Mouse (Mus musculus) lung, embryonic 16.5 days (tissue): Measurements from ENCODE around the gene Slc22a5. TPM values are rescaled to one million over a fixed set of nuclear protein-coding genes. Genes with fewer than 3 reads are reported as not detected.

Experiments
- ATAC-seq: fragments of 200-750 bp; cut with Nextera tagmentation; 2 replicates; pipeline ENCODE4 v1.8.0; 2017; ENCODE audit warnings: low read depth, mild to moderate bottlenecking, moderate library complexity
- H3K27ac ChIP-seq: fragments of 300-500 bp; sonication (generic); 2 replicates; pipeline ENCODE4 v1.5.1; 2014; ENCODE audit warnings: mild to moderate bottlenecking, control low read depth, low read length
- H3K27me3 ChIP-seq: fragments of 300-500 bp; sonication (generic); 2 replicates; pipeline ENCODE4 v1.6.1; 2014; ENCODE audit warnings: low read depth, low read length, mixed read lengths; ENCODE audit not compliant: control insufficient read depth, insufficient read depth
- H3K36me3 ChIP-seq: fragments of 300-500 bp; sonication (generic); 2 replicates; pipeline ENCODE4 v1.6.1; 2014; ENCODE audit warnings: low read length; ENCODE audit not compliant: control insufficient read depth, insufficient read depth
- H3K4me1 ChIP-seq: fragments of 300-500 bp; sonication (generic); replicated peaks from 2 replicates; pipeline ENCODE4 v1.6.1; 2014; ENCODE audit warnings: low read length, mixed read lengths; ENCODE audit not compliant: control insufficient read depth, insufficient read depth
- H3K4me2 ChIP-seq: fragments of 300-500 bp; sonication (generic); 2 replicates; pipeline ENCODE4 v1.6.1; 2014; ENCODE audit warnings: low read depth, low read length, control low read depth
- H3K4me3 ChIP-seq: fragments of 300-500 bp; sonication (generic); 2 replicates; pipeline ENCODE4 v1.5.1; 2014; ENCODE audit warnings: mild to moderate bottlenecking, low read length, control low read depth
- H3K9ac ChIP-seq: fragments of 300-500 bp; sonication (generic); 2 replicates; pipeline ENCODE4 v1.6.1; 2014; ENCODE audit warnings: low read length, control low read depth
- H3K9me3 ChIP-seq: fragments of 300-500 bp; sonication (generic); 2 replicates; pipeline ENCODE4 v1.6.1; 2016; ENCODE audit warnings: low read length; ENCODE audit not compliant: control insufficient read depth
- WGBS: fragments of 180-500 bp; shearing (Covaris S2); extraction: QIAGEN DNeasy Blood & Tissue Kit; methylation state at CpG from one replicate; pipeline ENCODE4 v1.1.7; 2014; 5-methylcytosine and 5-hydroxymethylcytosine counted together
- polyA plus RNA-seq: library from polyadenylated mRNA; unstranded; fragments of >200 nt; fragmentation: Nextera tagmentation; extraction: Ambion mirVana; gene quantifications from 2 replicates; pipeline ENCODE4 v1.2.1, GENCODE M21; 2015

The Slc22a5 gene
- polyA plus RNA-seq, 1 experiment from 2014 or later = 9.1 TPM

DNA sequence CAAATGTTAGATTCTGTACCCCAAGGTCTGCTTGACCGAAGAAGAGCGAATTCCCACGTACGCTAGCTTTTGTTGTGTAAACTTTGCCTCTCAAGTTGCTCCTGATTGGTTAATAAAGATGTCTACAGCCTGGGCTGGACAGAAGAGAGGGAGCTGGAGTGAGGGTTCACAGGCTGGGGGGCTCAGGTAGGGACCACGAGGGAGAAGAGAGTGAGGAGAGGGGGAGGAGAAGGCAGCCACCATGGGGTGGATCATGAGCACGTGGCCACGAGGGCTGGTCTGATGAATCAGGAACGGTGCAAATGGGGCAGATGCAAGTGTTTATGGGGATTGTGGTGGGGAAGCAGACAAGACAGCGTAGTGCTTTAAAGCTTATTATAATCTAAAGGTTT, 13.1 kb upstream of the Slc22a5 start:
- Histone ChIP-seq H3K27ac (no peak overlapping the region; the same call in 1 of the 2 replicates), H3K4me3 (no peak overlapping the region), H3K27me3 (no peaks in the 10 kb centered on the region), H3K36me3 (no peaks in the 10 kb centered on the region), H3K9ac (no peak overlapping the region), H3K9me3 (no peaks in the 10 kb centered on the region), H3K4me1 (peaks cover 8% of the 10 kb centered on the region; the same call in 1 of the 2 replicates), H3K4me2 (no peak overlapping the region)
- no peak for ATAC-seq
- WGBS = 53% methylated on average over 9 of the region's 9 CpGs

GRCm38 (mm10) chr11:53903781-53904533, 12.5 kb upstream of the Slc22a5 start:
- peak overlapping the region; percentile 2; the same call in 1 of the 2 replicates for H3K27ac ChIP-seq
- H3K9ac ChIP-seq = no peak overlapping the region
- H3K36me3 ChIP-seq = no peaks in the 10 kb centered on the region
- no peak overlapping the region for H3K4me2 ChIP-seq
- H3K9me3 ChIP-seq = no peaks in the 10 kb centered on the region
- no peak overlapping the region for H3K4me3 ChIP-seq
- WGBS = 20% methylated on average over 16 of the region's 16 CpGs
- H3K27me3 ChIP-seq = no peaks in the 10 kb centered on the region
- H3K4me1 ChIP-seq = peaks cover 8% of the 10 kb centered on the region; the same call in 1 of the 2 replicates
- ATAC-seq = peak; percentile 82

DNA sequence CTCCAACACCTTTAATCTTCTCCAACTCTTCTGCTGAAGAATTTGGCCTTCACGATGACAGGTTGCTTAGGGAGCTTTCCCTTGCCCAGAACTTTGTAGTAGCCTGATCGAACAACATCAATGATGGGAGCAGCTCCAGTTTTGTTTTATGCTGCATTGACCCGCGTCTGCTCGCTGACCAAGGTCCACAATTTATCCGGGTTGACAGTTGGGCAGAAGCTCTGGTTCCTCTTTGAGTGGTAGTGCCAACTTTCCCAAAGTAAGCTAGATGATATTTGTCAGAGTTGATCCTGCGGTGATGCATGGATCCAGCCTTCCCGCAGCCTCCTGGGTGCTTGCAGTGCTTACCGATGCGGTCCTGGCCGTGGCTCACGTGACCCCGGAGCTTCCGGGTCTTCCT, 11.3 kb upstream of the Slc22a5 start:
- Histone ChIP-seq H3K27me3 (no peaks in the 10 kb centered on the region), H3K4me3 (no peak overlapping the region), H3K9ac (no peak overlapping the region), H3K4me1 (peaks cover 8% of the 10 kb centered on the region; the same call in 1 of the 2 replicates), H3K9me3 (no peaks in the 10 kb centered on the region), H3K36me3 (no peaks in the 10 kb centered on the region), H3K4me2 (no peak overlapping the region), H3K27ac (no peak overlapping the region)
- ATAC-seq = no peak
- WGBS = 92% methylated on average over 14 of the region's 14 CpGs

GRCm38 (mm10) chr11:53900991-53901390, 9.5 kb upstream of the Slc22a5 start:
- Histone ChIP-seq H3K27ac (no peak overlapping the region), H3K4me1 (peaks cover 8% of the 10 kb centered on the region; the same call in 1 of the 2 replicates), H3K4me3 (no peak overlapping the region), H3K36me3 (no peaks in the 10 kb centered on the region), H3K27me3 (no peaks in the 10 kb centered on the region), H3K9ac (no peak overlapping the region), H3K4me2 (no peak overlapping the region), H3K9me3 (no peaks in the 10 kb centered on the region)
- no peak for ATAC-seq
- 30% methylated on average over 1 of the region's 1 CpGs for WGBS

DNA sequence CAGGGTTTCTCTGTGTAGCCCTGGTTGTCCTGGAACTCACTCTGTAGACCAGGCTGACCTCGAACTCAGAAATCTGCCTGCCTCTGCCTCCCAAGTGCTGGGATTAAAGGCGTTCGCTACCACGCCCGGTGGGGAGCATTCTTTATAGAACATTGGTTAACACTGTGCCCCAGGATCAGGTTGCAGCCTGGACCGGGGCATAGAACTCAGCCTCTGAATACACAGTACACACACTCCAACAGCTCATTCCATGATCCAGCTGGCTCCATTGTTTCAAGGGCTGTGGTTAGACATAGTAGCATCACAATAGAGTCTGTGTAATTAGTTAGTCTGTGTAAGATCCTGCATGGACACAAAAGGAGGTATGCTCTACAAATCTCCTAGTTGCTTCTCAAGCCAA, 8.5 kb upstream of the Slc22a5 start:
- no peak for ATAC-seq
- Histone ChIP-seq H3K36me3 (no peaks in the 10 kb centered on the region), H3K4me1 (peaks cover 8% of the 10 kb centered on the region; the same call in 1 of the 2 replicates), H3K4me2 (no peak overlapping the region), H3K27ac (no peak overlapping the region), H3K9me3 (no peaks in the 10 kb centered on the region), H3K9ac (no peak overlapping the region), H3K4me3 (no peak overlapping the region), H3K27me3 (no peaks in the 10 kb centered on the region)
- 87% methylated on average over 6 of the region's 6 CpGs for WGBS

DNA sequence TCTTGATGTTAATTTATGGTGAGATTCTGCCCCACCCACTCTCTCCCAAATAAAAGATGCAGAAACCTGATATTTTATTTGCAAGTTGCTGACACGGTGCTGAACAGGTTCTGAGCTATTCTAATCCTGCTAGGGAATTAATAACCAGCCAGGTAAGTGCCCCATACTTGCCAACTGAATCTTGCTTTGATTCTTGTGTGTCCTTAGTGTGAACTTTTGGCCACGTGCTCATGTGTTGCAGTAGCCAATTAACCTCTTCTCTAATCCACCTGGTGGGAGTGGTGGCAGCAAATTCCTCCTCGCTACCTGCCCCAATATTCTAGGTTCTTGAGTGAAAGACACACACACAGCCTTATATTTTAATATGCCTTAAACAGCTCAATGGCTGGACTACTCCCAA, 7.5 kb upstream of the Slc22a5 start:
- H3K27ac ChIP-seq = no peak overlapping the region
- H3K9me3 ChIP-seq = no peaks in the 10 kb centered on the region
- H3K4me1 ChIP-seq = peaks cover 3% of the 10 kb centered on the region; the same call in 1 of the 2 replicates
- H3K27me3 ChIP-seq = no peaks in the 10 kb centered on the region
- no peaks in the 10 kb centered on the region for H3K36me3 ChIP-seq
- H3K4me2 ChIP-seq = no peak overlapping the region
- WGBS = 57% methylated on average over 3 of the region's 3 CpGs
- H3K9ac ChIP-seq = no peak overlapping the region
- no peak overlapping the region for H3K4me3 ChIP-seq
- no peak for ATAC-seq

GRCm38 (mm10) chr11:53896935-53897334, 5.5 kb upstream of the Slc22a5 start:
- Histone ChIP-seq H3K27ac (no peak overlapping the region), H3K9me3 (no peaks in the 10 kb centered on the region), H3K9ac (no peak overlapping the region), H3K27me3 (no peaks in the 10 kb centered on the region), H3K4me2 (no peak overlapping the region), H3K4me1 (peaks cover 3% of the 10 kb centered on the region), H3K36me3 (no peaks in the 10 kb centered on the region), H3K4me3 (no peak overlapping the region)
- ATAC-seq = no peak
- 81% methylated on average over 6 of the region's 6 CpGs for WGBS

DNA sequence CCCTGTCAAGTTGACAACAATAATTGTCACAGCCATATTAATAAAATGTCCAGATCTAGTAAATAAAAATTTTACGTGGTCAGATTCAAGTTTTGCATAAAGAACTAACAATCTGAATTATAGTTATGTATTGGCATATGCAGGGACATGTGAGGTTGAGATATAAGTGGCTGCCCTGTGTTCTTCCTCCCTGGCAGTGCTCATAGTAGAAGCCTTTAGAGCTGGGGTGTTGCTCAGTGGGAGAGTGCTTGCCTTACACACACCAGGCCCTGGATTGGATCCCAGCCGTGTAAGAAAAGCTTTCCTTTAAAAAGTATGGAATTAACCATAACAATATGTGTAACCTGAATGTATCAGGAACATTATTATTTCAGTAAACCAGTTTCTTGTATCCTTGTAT, 2.0 kb upstream of the Slc22a5 start:
- H3K36me3 ChIP-seq = no peaks in the 10 kb centered on the region
- no peaks in the 10 kb centered on the region for H3K9me3 ChIP-seq
- peaks cover 6% of the 10 kb centered on the region for H3K4me1 ChIP-seq
- H3K27me3 ChIP-seq = no peaks in the 10 kb centered on the region
- H3K27ac ChIP-seq = no peak overlapping the region
- 56% methylated on average over 2 of the region's 2 CpGs for WGBS
- no peak for ATAC-seq
- H3K9ac ChIP-seq = no peak overlapping the region
- no peak overlapping the region for H3K4me2 ChIP-seq
- no peak overlapping the region for H3K4me3 ChIP-seq

- H3K36me3 ChIP-seq = no peaks in the 10 kb centered on the region
- no peak overlapping the region for H3K4me3 ChIP-seq
- H3K27me3 ChIP-seq = no peaks in the 10 kb centered on the region
- ATAC-seq = no peak
- H3K4me1 ChIP-seq = peaks cover 6% of the 10 kb centered on the region
- no peak overlapping the region for H3K27ac ChIP-seq
- WGBS = 39% methylated on average over 9 of the region's 9 CpGs
- H3K9ac ChIP-seq = no peak overlapping the region
- no peaks in the 10 kb centered on the region for H3K9me3 ChIP-seq
- H3K4me2 ChIP-seq = peak overlapping the region; percentile 20; the same call in 1 of the 2 replicates
Measured at GRCm38 (mm10) chr11:53892716-53893416, 1.4 kb upstream of the Slc22a5 start.
